Mouse (Mus musculus) WW6 (cell line): ENCODE measurements around the gene Pole.
A peak's percentile ranks its signal among the peaks of the same experiment; 100 is the strongest.

Experiments used
- DNase-seq: peaks from one replicate; pipeline ENCODE4 v3.0.0-alpha.2; 2013; ENCODE audit warnings: low read depth, low spot score

Pole gene

DNA sequence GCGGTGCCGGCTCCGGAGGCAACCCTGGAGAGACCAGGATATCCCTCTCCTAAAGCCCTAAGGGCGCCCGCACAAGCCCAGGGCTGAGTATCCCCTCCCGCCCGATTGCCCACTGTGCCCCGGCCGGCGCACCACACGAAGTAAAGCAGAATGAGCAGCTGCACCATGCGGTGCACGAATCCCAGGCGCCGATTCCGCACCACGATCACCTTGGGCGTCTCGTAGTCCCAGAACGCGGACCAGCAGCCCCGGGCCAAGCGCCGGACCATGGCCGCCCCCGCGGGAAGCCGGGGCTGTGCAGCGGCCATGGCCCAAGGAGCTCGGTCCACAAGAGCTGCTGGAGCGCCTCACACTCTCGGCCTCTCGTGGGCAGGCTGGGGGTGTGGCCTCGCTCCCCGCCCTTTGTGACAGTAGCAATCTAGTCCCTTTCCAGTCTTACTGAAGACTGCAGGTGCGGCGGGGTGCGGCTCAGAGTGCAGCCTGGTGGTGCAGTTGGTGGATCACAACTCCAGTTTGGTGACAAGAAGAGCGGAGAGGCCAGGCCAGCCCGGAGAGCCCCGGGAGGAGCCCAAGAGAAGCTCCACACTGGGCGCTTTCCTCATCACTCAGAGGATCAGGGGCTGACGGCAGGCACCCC lies 56.7 kb downstream of the Pole start, which contains the start of gene P2rx2:
Gene P2rx2 (minus strand): TSS at position 565 of the 637 bp plus-strand sequence.
- DNase-seq: peak; percentile 45

DNA sequence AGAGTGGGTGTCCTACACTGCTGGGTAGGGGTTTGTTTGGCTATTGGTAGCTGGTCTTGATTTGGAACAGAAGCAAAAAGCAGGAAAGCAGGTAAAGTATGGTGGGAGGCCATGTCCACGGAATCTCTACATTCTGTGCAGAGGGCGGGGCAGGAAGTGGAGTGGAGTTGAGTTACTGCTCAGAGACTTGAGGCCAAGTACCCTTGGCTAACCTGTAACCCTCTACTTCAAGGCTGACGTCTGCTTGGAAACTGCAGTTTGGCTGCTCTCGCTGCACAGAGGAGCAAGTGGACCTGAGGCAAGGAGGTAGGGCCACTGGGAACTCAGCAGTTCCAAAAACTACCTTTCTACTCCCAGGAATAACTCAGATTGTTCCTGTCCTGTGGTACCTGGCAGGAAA lies 58.4 kb downstream of the Pole start, which contains the start of gene Lrcol1:
Gene Lrcol1 (plus strand): TSS at position 207 of the 400 bp plus-strand sequence.
- no peak for DNase-seq

DNA sequence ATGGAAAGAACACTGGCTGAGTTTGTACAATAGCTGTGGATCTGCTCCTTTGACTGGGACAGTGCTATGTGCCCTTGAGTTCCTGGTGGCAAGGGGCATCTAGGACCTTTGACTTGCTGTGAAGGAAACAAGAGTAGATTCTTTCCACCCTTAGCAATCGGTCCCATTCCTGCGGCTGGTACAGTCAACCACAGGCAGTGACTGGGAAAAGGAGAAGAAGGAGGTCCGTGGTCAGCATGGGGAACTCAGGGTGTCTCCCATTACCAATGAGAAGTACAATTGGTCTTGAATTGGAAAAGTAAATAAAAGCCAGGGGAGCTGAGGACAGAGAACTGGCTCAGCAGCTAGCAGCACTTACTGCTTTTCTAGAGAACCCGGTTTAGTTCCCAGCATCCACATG lies 59.4 kb downstream of the Pole start:
- DNase-seq: no peak

DNA sequence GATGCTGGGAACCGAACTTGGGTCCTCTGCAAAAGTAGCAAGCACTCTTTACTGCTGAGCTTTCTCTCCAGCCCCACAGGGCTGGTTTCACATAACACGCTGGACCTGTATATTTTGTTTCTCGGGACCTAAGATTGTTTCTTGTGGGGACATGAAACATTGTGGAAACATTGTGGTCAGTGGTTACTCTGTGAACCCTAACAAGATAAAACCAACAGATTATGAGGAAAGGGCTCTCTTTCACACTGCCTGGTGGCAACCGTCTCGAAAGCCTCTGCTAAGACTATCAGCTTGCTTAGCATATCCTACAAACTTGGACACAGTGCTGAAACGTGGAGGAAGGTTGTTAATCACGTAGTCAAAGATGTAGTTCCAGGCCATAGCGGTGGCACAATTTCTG lies 60.9 kb downstream of the Pole start:
- DNase-seq: no peak

DNA sequence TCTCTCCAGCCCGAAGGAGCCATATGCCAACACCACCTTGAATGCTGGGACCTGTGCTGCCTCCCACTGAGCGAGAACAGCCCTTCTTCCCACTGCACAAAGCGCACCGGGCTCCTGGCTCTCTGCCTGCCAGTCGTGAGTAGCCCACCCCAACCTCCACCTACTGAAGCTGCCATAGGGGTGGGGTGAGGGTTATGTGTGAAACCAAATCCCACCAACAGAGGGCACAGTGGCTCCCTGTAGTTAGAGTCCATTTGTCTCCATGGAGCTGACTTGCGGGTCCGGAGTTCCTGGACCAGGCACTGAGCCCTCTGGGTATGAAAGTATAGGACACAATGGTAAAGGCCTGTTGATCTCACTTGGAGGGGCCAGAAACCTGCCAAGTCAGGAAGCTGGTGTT lies 68.6 kb downstream of the Pole start:
- peak; percentile 55 for DNase-seq

DNA sequence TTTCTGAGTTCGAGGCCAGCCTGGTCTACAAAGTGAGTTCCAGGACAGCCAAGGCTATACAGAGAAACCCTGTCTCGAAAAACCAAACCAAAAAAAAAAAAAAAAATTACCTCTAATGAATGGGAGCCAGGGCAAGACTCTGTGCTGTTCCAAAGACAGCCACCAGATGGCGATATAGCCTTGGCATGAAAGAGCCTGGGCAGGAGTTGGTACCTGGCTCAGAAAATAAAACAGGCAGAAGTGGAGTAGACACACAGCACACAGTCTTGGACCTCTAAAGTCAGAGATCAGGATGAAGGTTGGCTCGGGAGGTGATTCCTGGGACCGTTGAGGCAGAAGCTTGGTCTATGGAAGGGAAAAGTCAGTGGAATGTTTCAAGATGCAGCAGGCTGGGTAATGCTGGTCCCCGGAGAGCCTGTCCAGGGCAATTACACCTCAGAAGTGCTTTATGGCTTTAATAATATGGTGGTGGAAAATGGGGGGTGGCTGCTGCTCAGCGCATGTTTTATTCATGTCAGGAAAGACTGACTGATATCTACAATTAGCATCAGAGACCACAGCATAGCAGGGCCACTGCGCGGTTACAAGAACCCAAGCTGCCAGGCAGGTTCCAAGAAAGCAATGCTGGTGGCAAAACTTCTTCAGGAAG lies 71.5 kb downstream of the Pole start:
- peak; percentile 66 for DNase-seq

DNA sequence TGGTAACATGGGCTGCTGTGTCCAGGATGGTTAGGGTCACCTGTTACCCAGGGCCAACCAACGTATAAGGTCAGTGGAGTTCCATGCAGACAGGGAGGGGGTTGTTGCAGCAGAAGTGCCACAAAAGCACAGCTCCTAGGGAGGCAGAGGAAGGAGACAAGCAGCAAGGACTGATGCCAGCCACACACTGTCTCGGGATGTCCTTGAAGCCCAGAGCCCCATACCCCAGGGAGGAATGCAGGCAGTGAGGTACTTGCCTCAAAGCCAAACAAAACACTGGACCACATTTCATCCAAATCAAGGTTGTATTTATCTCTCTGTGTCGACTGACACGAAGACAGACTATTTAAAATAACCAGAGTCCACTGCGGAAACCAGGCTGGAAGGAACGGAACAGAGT lies 75.4 kb downstream of the Pole start:
- no peak for DNase-seq

DNA sequence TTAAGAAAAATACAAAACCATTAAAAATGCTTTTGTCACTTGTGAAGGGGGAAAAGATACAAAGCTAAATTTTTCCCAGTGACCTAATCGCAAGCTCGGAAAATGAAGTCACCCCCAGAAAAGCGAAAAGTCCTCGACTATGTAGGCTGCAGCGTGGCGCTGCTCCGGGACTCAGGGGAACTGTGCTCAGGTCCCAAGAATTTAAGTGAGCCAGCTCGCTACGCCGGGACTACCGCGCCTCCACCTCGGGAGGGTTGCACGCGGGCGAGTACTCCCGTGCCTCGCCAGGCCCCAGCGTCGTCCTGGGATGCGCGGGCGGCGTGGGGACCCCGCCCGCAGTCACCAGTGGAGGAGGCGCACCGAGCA lies 76.7 kb downstream of the Pole start:
- no peak for DNase-seq

DNA sequence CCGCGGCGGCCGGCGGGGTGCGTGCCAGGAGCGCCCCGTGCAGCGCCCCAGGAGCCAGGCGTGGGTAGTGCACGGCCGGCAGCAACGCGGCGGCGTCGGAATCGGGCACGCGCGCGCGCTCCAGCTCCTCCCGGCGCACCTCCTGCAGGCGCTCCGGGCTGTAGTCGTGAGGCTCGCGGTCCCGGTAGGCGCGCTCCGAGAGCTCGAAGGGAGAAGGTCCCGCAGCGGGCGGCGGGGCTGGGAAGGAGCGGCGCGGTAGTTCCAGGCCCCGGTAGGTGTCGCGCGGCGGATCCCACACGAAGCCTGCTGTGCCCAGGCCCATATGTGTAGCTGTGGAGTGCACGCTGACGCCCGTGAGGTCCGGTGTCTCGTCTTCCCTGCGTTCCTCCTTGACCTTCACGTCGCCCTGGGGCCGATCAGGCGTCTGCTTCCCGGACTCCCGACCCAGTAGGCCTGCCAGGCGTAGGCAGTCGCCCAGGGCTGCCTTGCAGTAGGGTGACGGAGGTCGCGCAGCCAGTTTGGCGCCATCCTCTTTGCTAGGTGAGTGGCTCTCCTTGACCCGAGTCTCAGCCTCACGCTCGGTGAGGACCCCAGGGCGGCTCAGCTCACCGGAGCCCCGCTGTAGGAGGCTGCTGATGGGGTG lies 77.2 kb downstream of the Pole start:
- DNase-seq: peak; percentile 54

DNA sequence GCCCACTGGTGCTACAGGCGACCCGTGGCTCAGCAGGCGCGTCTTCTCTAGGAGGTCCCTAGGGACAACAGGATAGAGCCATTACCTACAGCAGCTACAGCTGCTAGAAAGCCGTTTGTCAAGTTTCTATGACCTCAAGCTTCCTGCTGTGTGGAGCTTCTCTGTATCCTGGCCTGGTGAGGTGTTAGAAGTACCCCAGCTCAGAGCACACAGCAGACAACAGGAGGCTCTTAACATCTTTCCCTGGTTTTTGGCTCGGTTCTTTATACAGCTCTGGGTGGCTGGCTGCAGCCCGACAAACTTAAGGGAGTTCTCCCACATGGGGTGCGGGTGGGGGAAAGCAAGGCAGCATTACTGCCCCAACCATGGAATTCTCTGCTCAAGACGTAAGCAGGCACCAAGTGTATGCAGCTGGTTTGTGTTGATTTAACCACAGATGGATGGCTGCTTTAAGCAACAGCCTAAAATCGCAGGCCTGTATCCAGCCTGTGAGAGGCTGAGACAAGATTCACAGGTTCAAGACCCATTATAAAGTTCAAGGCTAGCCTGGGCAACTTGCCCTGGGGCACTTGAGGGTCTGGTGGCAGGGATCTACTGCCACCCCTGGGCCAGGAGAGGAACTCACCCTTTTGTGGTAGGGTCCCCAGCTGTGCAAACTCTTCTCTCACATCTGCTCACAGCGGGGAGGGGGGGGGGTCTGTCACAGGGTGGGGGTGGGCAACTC lies 77.9 kb downstream of the Pole start:
- no peak for DNase-seq

DNA sequence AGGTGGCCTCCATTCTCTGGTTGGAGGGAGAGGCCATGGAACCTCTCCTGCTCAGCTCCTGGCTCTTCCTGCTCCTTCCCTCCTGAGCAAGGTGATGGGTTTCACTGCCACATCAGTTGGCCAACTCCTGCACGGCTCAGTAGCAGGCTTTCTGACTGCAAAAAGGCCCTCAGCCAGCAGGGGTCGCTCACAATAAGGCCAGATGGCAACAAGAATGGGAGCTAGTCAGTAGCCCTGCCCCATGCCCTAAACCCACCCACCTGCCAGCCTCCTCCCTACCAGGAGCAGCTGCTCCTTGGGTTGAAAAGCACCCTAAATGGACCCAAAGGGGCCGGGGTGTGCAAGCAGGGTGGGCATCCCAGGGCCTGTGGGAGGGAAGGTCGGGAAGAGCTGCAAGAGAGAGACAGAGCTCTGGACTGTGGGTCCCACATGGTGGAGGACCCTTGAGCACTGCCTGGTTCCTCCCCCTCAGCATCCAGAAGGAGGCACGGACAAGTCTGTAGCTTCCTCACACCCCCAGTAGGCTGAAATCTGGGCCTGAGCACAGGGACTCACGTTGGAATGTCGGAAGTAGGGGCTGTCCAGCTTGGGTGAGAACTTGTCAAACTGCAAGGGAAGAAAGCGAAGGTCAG lies 90.8 kb downstream of the Pole start:
- DNase-seq: no peak

DNA sequence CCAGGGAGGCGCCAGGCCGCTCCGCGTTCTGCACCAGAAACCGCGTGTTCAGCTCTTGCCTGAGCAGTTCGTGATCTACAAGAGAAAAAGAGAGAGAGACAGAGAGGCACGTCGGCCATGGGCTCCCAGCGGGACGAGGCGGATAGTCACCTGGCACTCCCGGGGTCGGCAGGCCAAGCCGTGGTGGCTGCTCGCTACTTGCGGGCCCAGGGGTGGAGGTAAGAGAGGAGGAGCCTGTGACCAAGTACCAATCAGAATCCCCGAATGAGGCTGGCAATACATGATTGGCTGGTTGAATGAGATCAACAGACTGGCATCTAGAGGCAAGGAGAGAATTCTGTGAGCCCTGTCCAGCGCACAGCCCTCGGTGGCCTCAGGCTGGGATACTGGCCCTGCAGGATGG lies 92.1 kb downstream of the Pole start:
- no peak for DNase-seq

DNA sequence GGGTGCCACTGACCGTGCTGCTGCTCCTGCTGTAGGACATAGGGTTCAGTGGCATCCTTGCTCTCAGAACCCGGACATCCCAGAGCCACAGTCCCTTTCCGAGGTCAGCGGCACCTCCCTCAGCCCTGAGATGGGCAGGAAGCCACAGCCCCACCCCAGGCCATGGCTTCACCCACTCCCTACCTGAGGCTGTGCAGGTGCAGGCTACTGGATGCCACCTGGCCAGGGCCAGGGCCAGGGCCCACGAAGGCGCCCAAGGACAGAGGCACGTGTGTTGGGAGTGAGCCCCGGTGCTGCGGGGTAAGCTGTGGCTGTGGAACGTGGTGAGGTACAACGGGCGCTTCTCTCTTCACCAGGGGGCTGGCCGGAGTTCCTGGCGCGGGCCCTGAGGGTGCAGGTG lies 93.0 kb downstream of the Pole start:
- no peak for DNase-seq

DNA sequence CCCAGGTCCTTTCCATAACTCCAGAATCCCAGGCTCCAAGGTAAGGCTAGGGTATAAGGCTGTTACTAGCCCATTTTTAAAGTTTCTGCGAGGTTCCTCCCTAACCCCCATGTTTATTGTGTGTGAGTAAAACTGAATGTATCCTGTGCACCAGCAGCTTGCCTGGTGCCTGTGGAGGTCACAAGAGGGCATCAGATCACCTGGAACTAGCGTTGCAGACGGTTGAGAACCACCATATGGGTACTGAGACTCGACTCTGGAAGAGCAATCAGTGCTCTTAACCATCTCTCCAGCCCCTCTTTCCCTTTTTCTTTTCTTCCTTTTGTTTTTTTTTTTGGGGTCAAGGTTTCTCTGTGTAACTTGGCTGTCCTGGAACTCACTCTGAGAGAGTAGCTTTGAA lies 93.7 kb downstream of the Pole start:
- no peak for DNase-seq

DNA sequence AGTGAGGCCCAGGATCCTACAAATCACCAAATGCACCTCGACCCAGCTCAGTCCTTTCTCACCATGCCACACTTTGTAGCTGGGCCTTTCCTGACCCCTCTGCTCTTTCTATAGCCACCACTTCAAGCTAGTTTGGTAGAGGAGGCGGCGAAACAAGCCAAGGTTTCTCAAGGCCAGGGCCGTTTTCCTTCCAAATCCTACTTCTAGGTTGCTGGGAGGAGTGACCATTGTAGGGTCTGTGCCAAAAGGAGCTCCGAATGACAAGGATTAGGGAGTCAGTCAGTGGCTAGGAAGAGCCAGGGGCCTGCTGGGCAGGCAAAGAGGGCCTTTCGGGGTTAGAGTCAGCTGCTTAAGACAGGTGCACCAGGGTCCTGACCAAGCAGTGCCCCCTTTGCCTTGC lies 98.4 kb downstream of the Pole start:
- DNase-seq: no peak

DNA sequence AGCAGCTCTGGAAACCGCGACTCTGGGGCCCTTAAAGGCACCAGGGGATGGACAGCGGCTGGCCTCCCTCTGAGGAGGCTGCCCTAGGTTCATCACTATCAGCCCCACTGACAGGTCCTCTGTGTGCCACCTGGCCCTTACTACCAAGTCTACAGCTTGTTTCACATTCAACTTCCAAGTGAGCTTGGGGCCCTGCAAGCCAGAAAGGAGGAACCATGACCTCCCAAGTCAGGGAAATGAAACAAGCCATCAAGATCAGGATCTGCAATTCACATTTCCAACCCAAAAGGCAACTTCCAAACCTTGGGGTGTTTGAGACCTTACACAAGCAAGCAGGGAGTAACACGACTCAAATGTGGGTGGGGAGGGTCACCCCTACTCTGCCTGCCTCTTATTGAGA lies 99.2 kb downstream of the Pole start:
- no peak for DNase-seq

DNA sequence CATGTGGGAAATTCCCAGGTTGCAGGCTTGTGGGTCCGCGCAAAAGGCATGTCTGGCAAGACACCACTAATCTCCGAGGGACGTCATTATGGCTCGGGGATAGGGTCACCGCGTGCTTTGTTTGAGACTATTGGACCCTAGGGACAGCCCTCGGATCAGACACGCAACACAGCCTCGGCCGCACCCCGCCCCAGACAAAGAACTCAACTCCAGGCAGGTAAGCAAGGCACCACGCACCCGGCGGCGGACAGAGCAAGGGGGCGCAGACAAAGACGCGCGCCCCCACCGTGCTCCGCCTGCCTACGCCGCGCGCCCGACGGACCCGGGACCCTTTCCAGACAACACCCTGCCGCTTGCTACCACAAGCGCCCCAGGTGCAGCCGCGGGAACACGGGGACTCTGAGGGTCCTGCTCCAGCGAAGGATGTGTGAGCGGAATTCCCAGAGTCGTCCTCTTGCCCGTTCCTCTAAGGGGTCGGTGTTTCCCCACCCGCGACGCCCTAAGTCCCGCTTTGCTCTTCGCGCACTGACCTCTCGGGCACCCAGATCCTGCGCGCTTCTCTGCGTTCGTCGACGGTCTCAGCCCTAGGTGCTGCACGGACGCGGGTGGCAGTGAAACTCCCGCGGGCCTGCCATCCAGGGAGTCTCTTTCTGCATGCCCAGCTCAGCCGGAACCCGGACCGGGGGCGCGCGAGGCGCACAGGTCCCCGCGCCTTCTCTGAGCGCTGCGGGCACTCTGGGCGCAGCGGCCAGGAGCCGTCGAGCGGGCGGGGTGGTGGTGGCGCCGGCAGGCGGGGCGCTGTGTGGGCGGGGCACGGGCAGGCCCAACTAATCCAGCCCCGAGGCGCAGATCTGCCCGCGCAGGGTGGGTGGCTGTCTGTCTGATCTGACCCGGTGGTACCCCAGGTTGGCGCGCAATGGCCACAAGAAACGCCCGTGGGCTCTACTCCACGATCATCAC lies 100.5 kb downstream of the Pole start:
- no peak for DNase-seq
